Mouse (Mus musculus): ENCODE data around the gene Hunk. TPM values are rescaled to one million over a fixed set of nuclear protein-coding genes. Genes with fewer than 3 reads are reported as not detected.

Hunk gene
- polyA plus RNA-seq, 1 experiment: not detected

DNA sequence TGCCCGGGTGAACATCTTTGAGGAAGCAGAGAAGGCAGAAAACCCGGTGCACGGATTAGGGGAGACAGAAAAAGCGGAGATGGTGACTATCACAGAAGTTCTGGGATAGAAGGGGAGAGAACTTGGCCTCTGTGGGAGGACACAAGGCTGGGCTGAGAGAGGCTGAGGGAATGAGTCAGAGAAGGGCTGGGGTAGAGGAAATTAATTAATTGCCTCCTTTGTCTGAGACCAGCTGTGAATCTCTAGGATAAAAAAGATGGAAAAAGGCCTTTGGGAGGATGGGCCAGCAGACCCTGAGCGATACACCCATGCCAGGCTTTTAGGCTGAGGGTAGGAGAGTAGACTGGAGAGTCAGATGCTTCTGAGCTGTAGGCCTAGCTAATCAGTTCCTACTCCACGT is 97.5 kb downstream of the Hunk start:
- WGBS: 82% methylated on average over 6 of the region's 6 CpGs
- Histone ChIP-seq H3K4me1 (ENCODE audit: control insufficient read depth, insufficient read depth, low read length) (peaks cover 1% of the 10 kb centered on the region; the same call in 1 of the 2 replicates), H3K4me3 (replicated peaks; ENCODE audit: control insufficient read depth, low read depth, low read length) (no peak overlapping the region), H3K27ac (ENCODE audit: control insufficient read depth, insufficient read depth, low read depth, low read length, poor library complexity) (no peak overlapping the region)
- no peak for TF ChIP-seq CTCF (IDR thresholded peaks at IDR 0.05; ENCODE audit: control insufficient read depth, insufficient read depth, low read length)
- no peak for TF ChIP-seq POLR2A (IDR thresholded peaks at IDR 0.05; ENCODE audit: borderline replicate concordance, control insufficient read depth, low read depth, low read length)

- H3K27ac ChIP-seq (ENCODE audit: control insufficient read depth, insufficient read depth, low read depth, low read length, poor library complexity): no peak overlapping the region
- TF ChIP-seq POLR2A (IDR thresholded peaks at IDR 0.05; ENCODE audit: borderline replicate concordance, control insufficient read depth, low read depth, low read length) (no peak), CTCF (IDR thresholded peaks at IDR 0.05; ENCODE audit: control insufficient read depth, insufficient read depth, low read length) (no peak)
- no peak overlapping the region for H3K4me3 ChIP-seq (replicated peaks; ENCODE audit: control insufficient read depth, low read depth, low read length)
- WGBS: 81% methylated on average over 7 of the region's 7 CpGs
- H3K4me1 ChIP-seq (ENCODE audit: control insufficient read depth, insufficient read depth, low read length): peaks cover 1% of the 10 kb centered on the region; the same call in 1 of the 2 replicates
These were observed 99.3 kb downstream of the Hunk start for GRCm38 (mm10) chr16:90485125-90485524.

DNA sequence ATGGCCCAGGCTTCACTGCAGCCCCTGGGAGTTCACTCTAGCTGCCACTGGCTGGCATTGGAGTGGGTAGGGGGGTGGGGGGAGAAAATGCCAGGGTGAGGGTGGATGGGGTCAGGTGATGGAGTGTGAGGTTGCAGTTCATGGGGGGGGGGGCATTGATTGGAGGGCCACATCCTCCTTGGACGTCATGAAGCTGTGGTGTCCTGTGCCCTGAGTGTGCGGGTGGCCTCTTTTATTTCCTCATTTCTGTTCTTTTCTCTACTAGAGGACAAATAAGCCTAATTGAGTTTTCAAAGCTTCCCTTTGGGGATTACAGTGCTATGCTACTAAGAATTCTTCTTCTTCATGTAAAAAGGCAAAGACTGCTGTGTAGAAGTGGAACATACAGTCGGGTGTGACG is 99.8 kb downstream of the Hunk start:
- H3K4me3 ChIP-seq (replicated peaks; ENCODE audit: control insufficient read depth, low read depth, low read length): no peak overlapping the region
- H3K4me1 ChIP-seq (ENCODE audit: control insufficient read depth, insufficient read depth, low read length): peaks cover 1% of the 10 kb centered on the region; the same call in 1 of the 2 replicates
- TF ChIP-seq POLR2A (IDR thresholded peaks at IDR 0.05; ENCODE audit: borderline replicate concordance, control insufficient read depth, low read depth, low read length) (no peak), CTCF (IDR thresholded peaks at IDR 0.05; ENCODE audit: control insufficient read depth, insufficient read depth, low read length) (no peak)
- H3K27ac ChIP-seq (ENCODE audit: control insufficient read depth, insufficient read depth, low read depth, low read length, poor library complexity): no peak overlapping the region
- 50% methylated on average over 4 of the region's 4 CpGs for WGBS

GRCm38 (mm10) chr16:90490066-90490465 is 104.3 kb downstream of the Hunk start:
- no peak overlapping the region for H3K4me3 ChIP-seq (replicated peaks; ENCODE audit: control insufficient read depth, low read depth, low read length)
- TF ChIP-seq POLR2A (IDR thresholded peaks at IDR 0.05; ENCODE audit: borderline replicate concordance, control insufficient read depth, low read depth, low read length) (no peak), CTCF (IDR thresholded peaks at IDR 0.05; ENCODE audit: control insufficient read depth, insufficient read depth, low read length) (no peak)
- WGBS: 77% methylated on average over 4 of the region's 4 CpGs
- no peaks in the 10 kb centered on the region for H3K4me1 ChIP-seq (ENCODE audit: control insufficient read depth, insufficient read depth, low read length)
- no peak overlapping the region for H3K27ac ChIP-seq (ENCODE audit: control insufficient read depth, insufficient read depth, low read depth, low read length, poor library complexity)

- no peak overlapping the region for H3K4me3 ChIP-seq (replicated peaks; ENCODE audit: control insufficient read depth, low read depth, low read length)
- H3K4me1 ChIP-seq (ENCODE audit: control insufficient read depth, insufficient read depth, low read length): no peaks in the 10 kb centered on the region
- no peak for TF ChIP-seq CTCF (IDR thresholded peaks at IDR 0.05; ENCODE audit: control insufficient read depth, insufficient read depth, low read length)
- no peak for TF ChIP-seq POLR2A (IDR thresholded peaks at IDR 0.05; ENCODE audit: borderline replicate concordance, control insufficient read depth, low read depth, low read length)
- H3K27ac ChIP-seq (ENCODE audit: control insufficient read depth, insufficient read depth, low read depth, low read length, poor library complexity): no peak overlapping the region
- 66% methylated on average over 5 of the region's 5 CpGs for WGBS
These were observed 106.2 kb downstream of the Hunk start for GRCm38 (mm10) chr16:90491898-90492499.

GRCm38 (mm10) chr16:90496930-90497329 is 111.1 kb downstream of the Hunk start:
- Histone ChIP-seq H3K4me3 (replicated peaks; ENCODE audit: control insufficient read depth, low read depth, low read length) (no peak overlapping the region), H3K27ac (ENCODE audit: control insufficient read depth, insufficient read depth, low read depth, low read length, poor library complexity) (no peak overlapping the region), H3K4me1 (ENCODE audit: control insufficient read depth, insufficient read depth, low read length) (no peaks in the 10 kb centered on the region)
- WGBS: 46% methylated on average over 11 of the region's 11 CpGs
- TF ChIP-seq POLR2A (IDR thresholded peaks at IDR 0.05; ENCODE audit: borderline replicate concordance, control insufficient read depth, low read depth, low read length): no peak
- no peak for TF ChIP-seq CTCF (IDR thresholded peaks at IDR 0.05; ENCODE audit: control insufficient read depth, insufficient read depth, low read length)

DNA sequence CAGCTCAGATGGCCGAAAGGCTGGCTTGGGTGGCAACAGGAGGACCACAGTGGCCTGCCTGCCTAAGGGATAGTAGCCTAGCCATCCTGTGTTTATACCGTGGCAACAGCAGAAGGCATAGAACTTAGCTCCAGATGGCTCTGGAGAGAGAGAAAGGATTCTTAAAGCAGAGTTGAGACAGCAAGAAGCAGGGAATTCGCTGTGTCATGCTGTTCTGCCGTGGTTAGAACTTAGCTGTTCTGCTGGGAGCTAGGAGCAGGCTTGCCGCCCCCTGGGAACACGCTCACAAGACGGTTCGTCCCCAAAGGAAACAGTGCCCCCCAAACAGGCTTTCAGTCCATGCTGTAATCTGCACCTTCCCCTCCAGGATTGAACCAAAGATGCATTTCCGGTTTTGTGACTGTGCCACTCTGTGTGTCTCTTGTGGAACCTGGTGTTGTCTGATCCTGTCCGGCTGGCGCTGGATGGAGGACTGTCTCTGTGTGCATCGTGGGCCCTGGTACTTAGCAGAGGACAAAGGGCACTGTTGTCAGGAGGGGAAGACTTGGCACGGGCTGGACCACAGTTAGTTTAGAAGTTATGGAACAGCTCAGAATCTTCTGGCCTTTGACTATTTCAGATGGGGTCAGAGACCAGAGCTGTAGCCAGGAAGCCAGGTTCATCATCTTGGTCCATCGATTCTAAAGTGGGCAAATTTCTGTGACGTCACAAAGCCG is 112.1 kb downstream of the Hunk start:
- Histone ChIP-seq H3K4me3 (replicated peaks; ENCODE audit: control insufficient read depth, low read depth, low read length) (no peak overlapping the region), H3K4me1 (ENCODE audit: control insufficient read depth, insufficient read depth, low read length) (no peaks in the 10 kb centered on the region), H3K27ac (ENCODE audit: control insufficient read depth, insufficient read depth, low read depth, low read length, poor library complexity) (no peak overlapping the region)
- 57% methylated on average over 16 of the region's 16 CpGs for WGBS
- TF ChIP-seq POLR2A (IDR thresholded peaks at IDR 0.05; ENCODE audit: borderline replicate concordance, control insufficient read depth, low read depth, low read length): no peak
- TF ChIP-seq CTCF (IDR thresholded peaks at IDR 0.05; ENCODE audit: control insufficient read depth, insufficient read depth, low read length): no peak

- Histone ChIP-seq H3K27ac (ENCODE audit: control insufficient read depth, insufficient read depth, low read depth, low read length, poor library complexity) (no peak overlapping the region), H3K4me3 (replicated peaks; ENCODE audit: control insufficient read depth, low read depth, low read length) (no peak overlapping the region), H3K4me1 (ENCODE audit: control insufficient read depth, insufficient read depth, low read length) (no peaks in the 10 kb centered on the region)
- TF ChIP-seq CTCF (IDR thresholded peaks at IDR 0.05; ENCODE audit: control insufficient read depth, insufficient read depth, low read length) (no peak), POLR2A (IDR thresholded peaks at IDR 0.05; ENCODE audit: borderline replicate concordance, control insufficient read depth, low read depth, low read length) (no peak)
- WGBS: 82% methylated on average over 6 of the region's 6 CpGs
These were observed 115.0 kb downstream of the Hunk start for GRCm38 (mm10) chr16:90500809-90501208.

All from bone marrow, adult 2 months (tissue).